Mouse (Mus musculus) kidney, adult 2 months (tissue): ENCODE data around the gene Dffb.

Experiments
- CTCF ChIP-seq: fragments of 200-500 bp; conservative IDR thresholded peaks from 2 replicates; pipeline ENCODE4 v1.5.1; 2011; ENCODE audit warnings: low read depth, mild to moderate bottlenecking, control low read depth, low read length, moderate library complexity, mixed read lengths; ENCODE audit not compliant: insufficient read depth, insufficient read length
- POLR2A ChIP-seq: fragments of 200-500 bp; IDR thresholded peaks from one replicate; pipeline ENCODE4 v1.6.1; 2011; ENCODE audit warnings: low read depth, low read length, control low read depth

- TF ChIP-seq CTCF (no peak), POLR2A (no peak)
These were observed 37.4 kb upstream of the Dffb start for GRCm38 (mm10) chr4:154012132-154012882.
